Mouse (Mus musculus) brain, embryonic 14.5 days (tissue): ENCODE data around the gene 1700016H13Rik. TPM values are rescaled to one million over a fixed set of nuclear protein-coding genes. Genes with fewer than 3 reads are reported as not detected.
A peak's percentile ranks its signal among the peaks of the same experiment; 100 is the strongest.

Source experiments
- DNase-seq: peaks from one replicate; pipeline ENCODE4 v3.0.0-alpha.2; 2011; ENCODE audit warnings: low read depth
- CTCF ChIP-seq: fragments of 200-500 bp; IDR thresholded peaks from 2 replicates; pipeline ENCODE4 v1.5.1; 2012; ENCODE audit warnings: inconsistent platforms, mild to moderate bottlenecking, moderate library complexity, borderline replicate concordance; ENCODE audit not compliant: insufficient read depth, insufficient read length; ENCODE audit errors: extremely low read depth
- POLR2A ChIP-seq: fragments of 200-500 bp; IDR thresholded peaks from 2 replicates; pipeline ENCODE4 v1.6.1; 2012; ENCODE audit warnings: mild to moderate bottlenecking, inconsistent platforms, borderline replicate concordance; ENCODE audit not compliant: poor library complexity, insufficient read depth, insufficient read length, severe bottlenecking; ENCODE audit errors: extremely low read depth
- polyA plus RNA-seq: library from polyadenylated mRNA; depleted of rRNA; stranded (reverse); fragments of >200 nt; gene quantifications from 2 replicates; pipeline ENCODE4 v1.2.3, GENCODE M21; 2012

1700016H13Rik gene
- polyA plus RNA-seq, 1 experiment = 0.18 TPM

DNA sequence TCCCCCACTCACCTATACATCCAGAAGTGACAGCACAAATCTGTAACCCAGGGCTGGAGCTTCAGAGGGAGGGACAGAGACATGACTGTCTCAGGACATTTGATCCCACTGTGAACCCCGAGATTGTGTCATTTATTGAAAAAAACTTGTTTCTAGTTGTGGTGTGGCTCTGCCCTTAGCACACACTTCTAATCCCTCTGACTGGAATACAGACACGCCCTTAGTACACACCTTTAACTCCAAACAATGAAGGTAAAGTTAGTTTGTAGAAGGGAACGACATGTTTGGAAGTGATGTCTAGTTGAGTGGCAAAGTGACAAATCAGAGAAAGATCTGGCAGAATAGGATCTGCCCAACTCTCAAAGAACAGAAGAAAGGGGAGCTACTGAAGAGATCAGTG lies 16.0 kb upstream of the 1700016H13Rik start:
- TF ChIP-seq POLR2A = no peak
- no peak for TF ChIP-seq CTCF
- no peak for DNase-seq

GRCm38 (mm10) chr5:103665876-103666275 lies 10.1 kb upstream of the 1700016H13Rik start:
- TF ChIP-seq CTCF (no peak), POLR2A (no peak)
- DNase-seq = no peak

- TF ChIP-seq POLR2A (no peak), CTCF (no peak)
- DNase-seq = no peak
Measured at GRCm38 (mm10) chr5:103664932-103665331, 9.1 kb upstream of the 1700016H13Rik start.

DNA sequence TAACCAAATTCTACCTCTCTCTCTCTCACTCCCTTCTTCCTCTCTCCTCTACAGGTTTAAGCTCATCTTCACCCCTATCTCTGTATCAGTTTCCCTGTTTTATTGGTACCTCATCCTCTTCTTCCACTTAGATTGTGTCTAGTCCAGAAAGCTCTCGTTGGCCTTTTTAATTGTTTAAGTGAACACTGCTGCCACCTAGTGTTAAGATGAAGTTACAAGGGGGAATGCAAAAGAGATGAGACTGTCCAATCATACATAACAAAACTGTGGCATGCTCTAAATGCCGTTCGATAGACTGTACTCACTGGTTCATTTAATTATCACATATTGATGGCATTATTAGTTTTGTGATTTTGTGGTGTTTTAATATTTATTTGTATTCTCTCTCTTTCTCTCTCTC lies 3.8 kb upstream of the 1700016H13Rik start:
- TF ChIP-seq CTCF = peak; percentile 49; the same call in 1 of the 2 replicates
- TF ChIP-seq POLR2A = no peak
- peak; percentile 84 for DNase-seq

DNA sequence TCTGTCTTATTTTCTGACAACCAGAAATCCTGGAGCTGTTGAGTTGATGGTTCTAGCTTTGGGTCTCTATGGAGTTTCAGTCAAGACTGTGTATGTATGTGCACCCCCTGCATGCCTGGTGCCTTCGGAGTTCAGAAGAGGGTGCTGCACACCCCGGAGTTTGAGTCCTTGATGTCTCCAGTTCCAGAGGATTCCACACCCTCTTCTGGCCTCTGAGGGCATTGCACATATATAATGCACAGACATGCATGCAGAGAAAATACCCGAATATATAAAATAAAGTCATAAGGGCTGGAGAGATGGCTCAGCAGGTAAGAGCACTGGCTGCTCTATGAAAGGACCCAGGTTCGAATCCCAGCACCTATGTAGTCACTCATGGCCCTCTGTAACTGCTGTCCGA lies 3.1 kb upstream of the 1700016H13Rik start:
- no peak for TF ChIP-seq POLR2A
- TF ChIP-seq CTCF = peak; percentile 40; the same call in 1 of the 2 replicates
- peak; percentile 26 for DNase-seq

GRCm38 (mm10) chr5:103654780-103655179 lies 1.0 kb downstream of the 1700016H13Rik start:
- TF ChIP-seq POLR2A = no peak
- peak; percentile 31 for DNase-seq

DNA sequence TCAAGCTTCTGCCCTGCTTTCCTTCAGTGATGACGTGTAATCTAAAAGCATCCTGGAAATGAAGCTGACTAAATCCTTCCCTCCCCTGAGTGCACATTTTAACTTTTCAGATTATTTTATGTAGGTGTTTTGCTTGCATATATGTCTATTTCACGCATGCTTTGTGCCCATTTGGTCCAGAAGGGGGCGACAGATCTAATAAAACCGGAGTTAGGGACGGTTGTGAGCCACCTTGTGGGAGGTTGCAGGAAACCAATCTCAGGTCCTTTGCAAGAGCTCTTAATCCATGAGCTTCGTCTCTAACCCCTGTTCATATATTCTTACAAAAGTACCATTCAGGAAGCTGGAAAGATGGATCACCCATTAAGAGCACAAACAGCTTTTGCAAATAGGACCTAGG lies 1.6 kb downstream of the 1700016H13Rik start:
- peak; percentile 76 for DNase-seq
- TF ChIP-seq POLR2A (no peak), CTCF (peak; percentile 64; the same call in 1 of the 2 replicates)

- no peak for TF ChIP-seq CTCF
- TF ChIP-seq POLR2A = no peak
- DNase-seq = no peak
Measured at GRCm38 (mm10) chr5:103647320-103647719, 8.5 kb downstream of the 1700016H13Rik start.

DNA sequence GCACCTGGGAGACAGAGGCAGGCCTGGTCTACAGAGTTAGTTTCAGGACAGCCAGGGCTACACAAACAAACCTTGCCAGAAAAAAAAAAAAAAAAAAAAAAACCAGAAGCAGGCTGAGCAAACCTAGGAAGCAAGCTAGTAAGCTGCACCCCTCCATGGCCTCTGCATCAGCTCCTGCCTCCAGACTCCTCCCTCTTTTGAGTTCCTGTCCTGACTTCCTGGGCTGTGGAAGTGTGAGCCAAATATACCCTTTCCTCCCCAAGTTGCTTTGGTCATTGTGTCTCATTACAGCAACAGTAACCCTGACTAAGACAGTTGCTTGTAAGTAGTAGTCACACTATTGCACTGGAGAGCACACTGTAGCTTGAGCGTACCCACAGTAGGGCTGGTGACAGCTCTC lies 11.6 kb downstream of the 1700016H13Rik start:
- TF ChIP-seq CTCF = no peak
- no peak for TF ChIP-seq POLR2A
- no peak for DNase-seq

DNA sequence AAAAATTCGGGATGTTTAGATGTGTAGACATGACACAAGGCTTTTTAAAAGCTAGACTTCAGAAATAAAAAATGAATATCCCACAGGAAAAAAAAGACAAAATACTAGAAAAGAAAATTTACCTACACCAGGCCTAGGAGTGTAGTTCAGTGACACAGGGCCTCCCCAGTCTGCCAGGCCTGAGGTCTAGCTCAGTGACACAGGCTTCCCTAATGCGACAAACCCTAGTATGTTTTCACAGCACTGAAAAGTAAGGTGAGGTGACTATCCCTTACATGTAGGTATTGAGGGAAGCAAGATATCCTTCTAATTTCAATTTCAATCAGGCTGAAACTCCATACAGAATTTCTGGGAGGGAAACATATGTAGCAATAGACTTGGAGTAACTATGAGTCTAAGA lies 18.6 kb downstream of the 1700016H13Rik start:
- no peak for TF ChIP-seq CTCF
- TF ChIP-seq POLR2A = no peak
- no peak for DNase-seq

DNA sequence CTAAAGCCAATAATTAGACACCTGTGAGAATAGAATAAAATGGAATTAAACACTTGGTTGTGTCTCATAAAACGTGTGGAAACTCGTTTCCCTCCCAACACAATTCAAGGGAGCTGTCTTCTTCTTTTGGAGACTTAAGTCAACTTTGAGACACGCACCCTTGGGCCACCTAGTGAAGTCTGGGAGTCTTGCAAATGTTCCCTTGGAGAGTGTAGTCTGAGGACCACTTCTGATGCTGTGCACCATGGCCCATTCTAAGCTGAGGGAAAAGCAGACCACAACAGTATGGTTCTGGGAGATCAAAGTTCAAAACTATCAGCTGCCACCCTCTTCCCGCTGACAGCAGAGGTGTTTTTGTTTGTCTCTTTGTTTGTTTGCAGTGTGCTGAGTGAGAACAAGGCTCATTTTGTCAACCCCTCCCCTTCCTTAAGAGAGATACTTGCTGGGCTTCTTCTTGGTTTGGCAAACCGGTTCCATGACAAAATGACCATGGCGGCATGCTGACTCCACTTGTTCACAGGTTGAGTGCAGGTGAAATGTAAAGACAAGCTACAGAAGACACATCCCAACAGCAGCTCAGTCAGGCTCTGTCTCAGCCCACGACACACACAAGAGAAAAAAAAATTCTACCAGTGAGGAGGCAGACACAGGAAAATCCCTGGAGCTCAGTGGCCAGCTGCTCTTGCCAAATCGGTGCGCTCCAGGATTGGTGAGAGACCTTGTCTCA lies 25.8 kb downstream of the 1700016H13Rik start:
- no peak for DNase-seq
- TF ChIP-seq CTCF (no peak), POLR2A (no peak)

- TF ChIP-seq CTCF (no peak), POLR2A (no peak)
- DNase-seq = peak; percentile 85
Measured at GRCm38 (mm10) chr5:103629111-103629764, 26.6 kb downstream of the 1700016H13Rik start, which contains the start of gene Slc10a6. Gene Slc10a6 (minus strand): TSS chr5:103629403.
